Mouse (Mus musculus) heart, adult 2 months (tissue): ENCODE measurements around the gene Ube2l6.

Source experiments
- EP300 ChIP-seq: fragments of 200-500 bp; IDR thresholded peaks from 2 replicates; pipeline ENCODE4 v1.6.1; 2011; ENCODE audit warnings: low read depth, low read length, control low read depth; ENCODE audit not compliant: insufficient read depth
- POLR2A ChIP-seq: fragments of 200-500 bp; IDR thresholded peaks from 2 replicates; pipeline ENCODE4 v1.6.1; 2011; ENCODE audit warnings: mild to moderate bottlenecking, low read depth, low read length, control low read depth; ENCODE audit not compliant: insufficient read depth

DNA sequence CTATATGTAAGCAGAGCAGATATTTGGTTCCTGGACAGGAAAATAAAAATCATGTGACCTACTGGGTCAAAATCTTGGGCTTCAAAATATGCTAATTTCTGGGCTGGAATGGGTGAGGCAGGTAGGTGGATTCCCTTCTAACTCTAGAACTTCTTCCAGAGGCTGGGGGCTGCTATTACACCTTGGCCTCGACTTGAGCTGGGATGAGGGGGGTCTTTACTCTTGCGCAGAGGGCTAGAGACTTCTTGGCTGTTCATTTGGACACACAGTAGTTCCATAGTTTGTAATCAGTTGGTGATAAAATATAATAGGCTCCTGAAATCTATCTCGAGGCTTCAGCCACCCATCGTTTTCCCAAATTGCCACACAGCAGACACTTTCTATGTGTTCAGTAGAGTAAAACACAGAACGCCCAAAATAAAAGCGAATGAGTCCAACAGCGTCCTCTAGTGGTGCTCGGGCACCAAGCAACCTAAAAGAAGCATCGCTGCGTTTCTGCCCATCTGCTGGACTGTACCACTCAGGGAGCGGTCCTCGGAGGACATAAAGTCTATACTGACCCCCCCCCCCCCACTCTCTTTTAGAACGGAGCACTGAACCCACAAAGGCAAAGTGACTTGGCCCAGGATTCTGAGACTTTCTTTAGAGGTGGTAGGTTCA lies 665 bp upstream of the Ube2l6 start:
- TF ChIP-seq EP300: peak; percentile 70; the same call in 1 of the 2 replicates
- TF ChIP-seq POLR2A: no peak
